ENCODE assay signal across 12 mouse cellular contexts in the genomic region with DNA sequence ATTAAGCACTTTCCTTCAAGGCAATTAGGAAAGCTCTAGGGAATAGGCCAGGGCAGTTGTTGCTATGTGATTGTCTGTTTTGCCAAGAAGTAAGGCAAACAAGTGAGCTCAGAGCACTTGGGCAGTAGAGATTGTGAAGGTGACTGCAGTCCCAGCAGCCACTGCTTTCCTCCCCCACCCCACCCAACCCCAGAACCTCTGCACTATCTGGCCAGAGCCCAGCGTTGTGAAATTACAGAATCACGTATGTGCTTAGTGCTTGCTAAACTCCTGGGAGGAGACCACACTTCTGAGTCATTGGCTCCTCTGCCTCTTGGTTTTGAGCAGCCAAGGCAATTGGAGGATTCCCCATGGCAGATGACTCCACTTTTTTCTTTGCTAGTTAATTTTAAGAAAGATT. TPM values are rescaled to one million over a fixed set of nuclear protein-coding genes. Genes with fewer than 3 reads are reported as not detected.
DNase-seq lines count a peak whose midpoint lies in the region; ATAC-seq and TF ChIP-seq lines count a peak whose summit lies in the region.
"Had no signal": no experiment of that assay in that cellular context is flagged by ENCODE, and none has a peak within 500 bp of the region (broad histone marks: within the 10 kb centered on the region; RNA-seq: fewer than 3 reads in every experiment).

No protein-coding gene starts in this region.

- H3K9ac ChIP-seq in liver, adult 2 months (ENCODE audit: low read depth, low read length) = no peak overlapping the region
- no peak overlapping the region for H3K9ac ChIP-seq in stomach, embryonic 15.5 days
- no peak overlapping the region for H3K9ac ChIP-seq in midbrain, embryonic 11.5 days (ENCODE audit: low read length)
- H3K9ac ChIP-seq: forebrain, postnatal 0 days; lung, embryonic 14.5 days had no signal

- TF ChIP-seq CTCF in liver, adult 2 months (IDR thresholded peaks at IDR 0.05; ENCODE audit: low read depth, low read length) = no peak

- no peaks in the 10 kb centered on the region for H3K9me3 ChIP-seq in stomach, embryonic 15.5 days
- no peaks in the 10 kb centered on the region for H3K9me3 ChIP-seq in midbrain, embryonic 11.5 days (ENCODE audit: control insufficient read depth, low read length)

- H3K79me2 ChIP-seq in liver, adult 2 months (ENCODE audit: control insufficient read depth, insufficient read depth, low read length) = no peaks in the 10 kb centered on the region

- TF ChIP-seq POLR2A in liver, adult 2 months (IDR thresholded peaks at IDR 0.05; ENCODE audit: extremely low read depth, insufficient read depth, low read length) = no peak

- H3K36me3 ChIP-seq in liver, adult 2 months (ENCODE audit: control insufficient read depth, insufficient read depth, low read length) = no peaks in the 10 kb centered on the region
- no peaks in the 10 kb centered on the region for H3K36me3 ChIP-seq in stomach, embryonic 15.5 days
- H3K36me3 ChIP-seq in midbrain, embryonic 11.5 days (ENCODE audit: control insufficient read depth, insufficient read depth, low read length) = no peaks in the 10 kb centered on the region

- no peak overlapping the region for H3K27ac ChIP-seq in liver, adult 2 months (replicated peaks; ENCODE audit: insufficient read depth, low read depth, low read length)
- H3K27ac ChIP-seq in stomach, embryonic 15.5 days = no peak overlapping the region
- H3K27ac ChIP-seq in midbrain, embryonic 11.5 days (ENCODE audit: low read depth, low read length) = no peak overlapping the region

- H3K4me3 ChIP-seq in liver, adult 2 months (ENCODE audit: insufficient read depth, low read depth, low read length) = no peak overlapping the region
- H3K4me3 ChIP-seq in stomach, embryonic 15.5 days (replicated peaks) = no peak overlapping the region
- no peak overlapping the region for H3K4me3 ChIP-seq in midbrain, embryonic 11.5 days (ENCODE audit: low read depth, low read length)

- peak; percentile 95 for DNase-seq in liver, adult 2 months (ENCODE audit: extremely low read depth, low read depth, low spot score)
- DNase-seq in liver = no peak
- peak; percentile 45 for DNase-seq in brain, adult 2 months (ENCODE audit: low read depth, low spot score)
- DNase-seq in heart, postnatal 25 days (ENCODE audit: low spot score) = peak; percentile 58
- DNase-seq in midbrain, embryonic 11.5 days (ENCODE audit: low spot score, missing footprints) = no peak
- DNase-seq: forebrain, postnatal 0 days; layer of hippocampus, postnatal 36 days; lung, embryonic 14.5 days had no signal

- H3K4me2 ChIP-seq in stomach, embryonic 15.5 days = no peak overlapping the region
- H3K4me2 ChIP-seq in midbrain, embryonic 11.5 days = no peak overlapping the region
- H3K4me2 ChIP-seq: lung, embryonic 14.5 days had no signal

- WGBS in liver, adult 2 months = 10% methylated on average over 2 of the region's 2 CpGs
- WGBS in stomach, embryonic 15.5 days = 63% methylated on average over 2 of the region's 2 CpGs
- 83% methylated on average over 2 of the region's 2 CpGs for WGBS in midbrain, embryonic 11.5 days

- intact Hi-C loops in heart, postnatal 25 days (cut with DNase I) = no loop called here

- peaks cover 6% of the 10 kb centered on the region for H3K4me1 ChIP-seq in liver, adult 2 months (ENCODE audit: control insufficient read depth, insufficient read depth, low read length)
- 0 out of 2 replicates have a peak, but pooled peaks cover 2% of the 10 kb centered on the region for H3K4me1 ChIP-seq in stomach, embryonic 15.5 days
- H3K4me1 ChIP-seq in midbrain, embryonic 11.5 days (ENCODE audit: control insufficient read depth, insufficient read depth, low read length) = peaks cover 7% of the 10 kb centered on the region; the same call in 1 of the 2 replicates

- ATAC-seq in stomach, embryonic 15.5 days (ENCODE audit: insufficient read depth, low FRiP score, low read depth) = 0 out of 2 replicates have a peak, but pooled peaks have one; percentile 35
- ATAC-seq in erythroblast, adult 5-6 weeks (replicated peaks; ENCODE audit: low FRiP score, poor library complexity, severe bottlenecking) = no peak
- ATAC-seq in megakaryocyte-erythroid progenitor cell, adult 5-6 weeks (replicated peaks; ENCODE audit: low FRiP score, low TSS enrichment, poor library complexity, severe bottlenecking) = no peak
- no peak for ATAC-seq in midbrain, embryonic 11.5 days (ENCODE audit: low FRiP score)
- ATAC-seq: forebrain, postnatal 0 days had no signal

- no peaks in the 10 kb centered on the region for H3K27me3 ChIP-seq in liver, adult 2 months (ENCODE audit: control insufficient read depth, insufficient read depth, low read length)
- no peaks in the 10 kb centered on the region for H3K27me3 ChIP-seq in stomach, embryonic 15.5 days (replicated peaks)
- H3K27me3 ChIP-seq in midbrain, embryonic 11.5 days (ENCODE audit: control insufficient read depth, insufficient read depth, low read length) = no peaks in the 10 kb centered on the region
- H3K27me3 ChIP-seq: CH12.LX had no signal

RNA-seq across cellular contexts. Expression of a gene that starts 59.7 kb away (rescaled TPM):
- 0.27 and 0.37 TPM in 2 replicates for total RNA-seq in liver, adult 2 months (2014; rRNA removed)
- 0.17 and 0.22 TPM in 2 replicates for polyA plus RNA-seq in liver, adult 2 months (2012; rRNA removed)
- 10 to 100 TPM; 13.9 to 15.7 TPM for total RNA-seq in heart, postnatal 25 days (2021)
- 3.0 and 4.7 TPM in 2 replicates for polyA plus RNA-seq in stomach, embryonic 15.5 days (2015; fragmentation: Nextera tagmentation; extraction: Ambion mirVana)
- total RNA-seq in erythroblast, adult 5-6 weeks (2015; ENCODE audit: low replicate concordance) = not detected in 2 replicates
- total RNA-seq in erythroblast, adult 5-6 weeks (2017; ENCODE audit: low replicate concordance) = not detected in 2 replicates
- 0.99 and 1.2 TPM in 2 replicates for total RNA-seq in megakaryocyte-erythroid progenitor cell, adult 5-6 weeks (2014; fragmentation: Nextera tagmentation)
- total RNA-seq in megakaryocyte-erythroid progenitor cell, adult 5-6 weeks (2017) = 0.23 and 4.2 TPM in 2 replicates
- polyA plus RNA-seq in midbrain, embryonic 11.5 days (2014; fragmentation: Nextera tagmentation; extraction: Ambion mirVana) = 20.0 and 20.1 TPM in 2 replicates

Comparison
In these comparisons a context has a peak if more than half of its experiments do, and no peak if none do; other contexts are left out.
1. DNase-seq: peak in liver, adult 2 months (single experiment), brain, adult 2 months (single experiment) and heart, postnatal 25 days (single experiment); none in liver (single experiment) and midbrain, embryonic 11.5 days (single experiment).